Mouse (Mus musculus) adrenal gland, adult 2 months (tissue): ENCODE measurements at regions not wholly inside any gene's neighbourhood (a gene's known extent, or its start where the extent isn't known, plus 50 kb on each side); places are given as distances from the start of the nearest gene placed in this dataset.

Experiments used
- DNase-seq: peaks from one replicate; pipeline ENCODE4 v3.0.0; 2021

- no peak for DNase-seq
Observed at GRCm38 (mm10) chr17:4301142-4301853, 605.2 kb upstream of the Nox3 start.

- DNase-seq = no peak
Observed at GRCm38 (mm10) chr17:4311785-4312379, 615.8 kb upstream of the Nox3 start.

- DNase-seq = no peak
Observed at GRCm38 (mm10) chr17:4319141-4319540, 623.1 kb upstream of the Nox3 start.

- no peak for DNase-seq
Observed at GRCm38 (mm10) chr17:4328810-4329209, 632.7 kb upstream of the Nox3 start.

GRCm38 (mm10) chr17:4331650-4332049, 635.6 kb upstream of the Nox3 start:
- no peak for DNase-seq

- no peak for DNase-seq
Observed at GRCm38 (mm10) chr17:4333091-4333490, 637.0 kb upstream of the Nox3 start.

- DNase-seq = peak; percentile 19
Observed at GRCm38 (mm10) chr17:4353018-4353417, 641.1 kb upstream of the Arid1b start.

GRCm38 (mm10) chr17:4355506-4356218, 638.5 kb upstream of the Arid1b start:
- no peak for DNase-seq

GRCm38 (mm10) chr17:4360413-4361320, 633.5 kb upstream of the Arid1b start:
- no peak for DNase-seq

- DNase-seq = no peak
Observed at GRCm38 (mm10) chr17:4365811-4366210, 628.3 kb upstream of the Arid1b start.

- DNase-seq = no peak
Observed at GRCm38 (mm10) chr17:4380449-4380848, 613.7 kb upstream of the Arid1b start.

GRCm38 (mm10) chr17:4380873-4381272, 613.3 kb upstream of the Arid1b start:
- DNase-seq = no peak

- DNase-seq = no peak
Observed at GRCm38 (mm10) chr17:4381896-4382685, 612.0 kb upstream of the Arid1b start.

GRCm38 (mm10) chr17:4382716-4383115, 611.4 kb upstream of the Arid1b start:
- DNase-seq = no peak

GRCm38 (mm10) chr17:4387616-4388015, 606.5 kb upstream of the Arid1b start:
- peak; percentile 54 for DNase-seq

- no peak for DNase-seq
Observed at GRCm38 (mm10) chr17:4390012-4390411, 604.1 kb upstream of the Arid1b start.

- DNase-seq = no peak
Observed at GRCm38 (mm10) chr17:4390577-4390976, 603.6 kb upstream of the Arid1b start.

GRCm38 (mm10) chr17:4391210-4391609, 602.9 kb upstream of the Arid1b start:
- no peak for DNase-seq

- no peak for DNase-seq
Observed at GRCm38 (mm10) chr17:4396119-4396518, 598.0 kb upstream of the Arid1b start.

- DNase-seq = no peak
Observed at GRCm38 (mm10) chr17:4417686-4418085, 576.4 kb upstream of the Arid1b start.

GRCm38 (mm10) chr17:4424451-4425168, 569.5 kb upstream of the Arid1b start:
- no peak for DNase-seq
